Mouse (Mus musculus) kidney, postnatal 0 days (tissue): ENCODE results near the gene Mdc1. TPM values are rescaled to one million over a fixed set of nuclear protein-coding genes. Genes with fewer than 3 reads are reported as not detected.

Source experiments
- ATAC-seq: fragments of 200-750 bp; cut with Nextera tagmentation; replicated peaks from 2 replicates; pipeline ENCODE4 v1.8.0; 2017; ENCODE audit warnings: low read depth, moderate number of reproducible peaks, moderate TSS enrichment, moderate library complexity; ENCODE audit not compliant: low FRiP score
- DNase-seq: peaks from one replicate; pipeline ENCODE4 v3.0.0-alpha.2; 2016; ENCODE audit warnings: low spot score
- H3K27ac ChIP-seq: fragments of 300-500 bp; sonication (generic); 2 replicates; pipeline ENCODE4 v1.5.1; 2014; ENCODE audit warnings: mild to moderate bottlenecking
- H3K27me3 ChIP-seq: fragments of 300-500 bp; sonication (generic); 2 replicates; pipeline ENCODE4 v1.6.1; 2014; ENCODE audit warnings: low read length, mixed read lengths; ENCODE audit not compliant: insufficient read depth
- H3K36me3 ChIP-seq: fragments of 300-500 bp; sonication (generic); 2 replicates; pipeline ENCODE4 v1.6.1; 2014; ENCODE audit warnings: low read length, mixed read lengths; ENCODE audit not compliant: insufficient read depth
- H3K4me1 ChIP-seq: fragments of 300-500 bp; sonication (generic); replicated peaks from 2 replicates; pipeline ENCODE4 v1.6.1; 2014; ENCODE audit warnings: antibody characterized with exemption, low read length, mixed read lengths; ENCODE audit not compliant: insufficient read depth
- H3K4me2 ChIP-seq: fragments of 300-500 bp; sonication (generic); 2 replicates; pipeline ENCODE4 v1.6.1; 2014; ENCODE audit warnings: mild to moderate bottlenecking, low read length, moderate library complexity, mixed read lengths
- H3K4me3 ChIP-seq: fragments of 300-500 bp; sonication (generic); replicated peaks from 2 replicates; pipeline ENCODE4 v1.5.1; 2014; ENCODE audit warnings: low read depth, low read length
- H3K9ac ChIP-seq: fragments of 300-500 bp; sonication (generic); 2 replicates; pipeline ENCODE4 v1.6.1; 2014; ENCODE audit warnings: low read depth, low read length
- H3K9me3 ChIP-seq: fragments of 300-500 bp; sonication (generic); replicated peaks from 2 replicates; pipeline ENCODE4 v1.6.1; 2016; ENCODE audit warnings: low read length, inconsistent platforms, mixed read lengths
- CTCF ChIP-seq: IDR thresholded peaks from 2 replicates; pipeline ENCODE4 v1.5.1; 2016; ENCODE audit warnings: antibody characterized with exemption, low read depth, mild to moderate bottlenecking, moderate library complexity
- WGBS: fragments of 180-500 bp; shearing (Covaris S2); extraction: QIAGEN DNeasy Blood & Tissue Kit; methylation state at CpG from one replicate; pipeline ENCODE4 v1.1.7; 2014; 5-methylcytosine and 5-hydroxymethylcytosine counted together
- polyA plus RNA-seq: library from polyadenylated mRNA; unstranded; fragments of >200 nt; fragmentation: Nextera tagmentation; extraction: Ambion mirVana; gene quantifications from 2 replicates; pipeline ENCODE4 v1.2.1, GENCODE M21; 2015

Mdc1 gene
- polyA plus RNA-seq, 1 experiment from 2014 or later, result 5.6 TPM

DNA sequence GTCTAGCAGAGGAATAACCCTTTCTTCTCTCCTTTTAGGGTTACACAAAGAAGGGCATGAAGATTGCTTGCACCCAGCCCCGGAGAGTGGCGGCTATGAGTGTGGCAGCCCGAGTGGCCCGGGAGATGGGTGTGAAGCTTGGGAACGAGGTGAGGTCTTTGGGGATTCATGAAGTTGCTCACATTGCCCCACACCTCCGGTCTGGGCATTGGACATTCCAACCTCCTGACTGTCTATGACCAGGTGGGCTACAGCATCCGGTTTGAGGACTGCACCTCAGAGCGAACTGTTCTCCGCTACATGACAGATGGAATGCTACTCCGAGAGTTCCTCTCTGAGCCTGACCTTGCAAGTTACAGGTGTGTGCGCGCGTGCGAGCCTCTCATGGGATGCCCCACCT lies 42.5 kb downstream of the Mdc1 start:
- no peak overlapping the region for H3K4me3 ChIP-seq
- H3K36me3 ChIP-seq, result peaks cover 61% of the 10 kb centered on the region
- no peak for TF ChIP-seq CTCF
- no peaks in the 10 kb centered on the region for H3K27me3 ChIP-seq
- H3K27ac ChIP-seq, result no peak overlapping the region
- no peaks in the 10 kb centered on the region for H3K9me3 ChIP-seq
- H3K9ac ChIP-seq, result no peak overlapping the region
- DNase-seq (no peak), ATAC-seq (no peak)
- no peaks in the 10 kb centered on the region; the same call in 1 of the 2 replicates for H3K4me1 ChIP-seq
- H3K4me2 ChIP-seq, result no peak overlapping the region
- 96% methylated on average over 14 of the region's 14 CpGs for WGBS

DNA sequence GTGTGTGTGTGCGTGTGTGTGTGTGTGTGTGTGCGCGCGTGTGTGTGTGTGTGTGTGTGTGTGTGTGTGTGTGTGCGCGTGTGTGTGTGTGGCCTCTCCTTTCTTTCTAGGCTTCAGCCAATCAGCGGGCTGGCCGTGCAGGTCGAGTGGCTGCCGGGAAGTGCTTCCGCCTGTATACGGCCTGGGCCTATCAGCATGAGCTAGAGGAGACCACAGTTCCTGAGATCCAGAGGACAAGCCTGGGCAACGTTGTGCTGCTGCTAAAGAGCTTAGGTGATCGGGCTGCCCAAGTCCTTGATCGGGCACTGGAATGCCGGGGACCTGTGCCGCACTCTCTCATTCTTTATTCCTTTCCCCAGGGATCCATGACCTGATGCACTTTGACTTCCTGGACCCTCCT lies 46.4 kb downstream of the Mdc1 start:
- DNase-seq (no peak), ATAC-seq (no peak)
- no peak overlapping the region for H3K4me2 ChIP-seq
- H3K9me3 ChIP-seq, result no peaks in the 10 kb centered on the region
- no peaks in the 10 kb centered on the region for H3K4me1 ChIP-seq
- WGBS, result 90% methylated on average over 13 of the region's 17 CpGs
- no peak overlapping the region for H3K4me3 ChIP-seq
- peaks cover 81% of the 10 kb centered on the region for H3K36me3 ChIP-seq
- no peak for TF ChIP-seq CTCF
- H3K9ac ChIP-seq, result no peak overlapping the region
- H3K27ac ChIP-seq, result no peak overlapping the region
- no peaks in the 10 kb centered on the region for H3K27me3 ChIP-seq

DNA sequence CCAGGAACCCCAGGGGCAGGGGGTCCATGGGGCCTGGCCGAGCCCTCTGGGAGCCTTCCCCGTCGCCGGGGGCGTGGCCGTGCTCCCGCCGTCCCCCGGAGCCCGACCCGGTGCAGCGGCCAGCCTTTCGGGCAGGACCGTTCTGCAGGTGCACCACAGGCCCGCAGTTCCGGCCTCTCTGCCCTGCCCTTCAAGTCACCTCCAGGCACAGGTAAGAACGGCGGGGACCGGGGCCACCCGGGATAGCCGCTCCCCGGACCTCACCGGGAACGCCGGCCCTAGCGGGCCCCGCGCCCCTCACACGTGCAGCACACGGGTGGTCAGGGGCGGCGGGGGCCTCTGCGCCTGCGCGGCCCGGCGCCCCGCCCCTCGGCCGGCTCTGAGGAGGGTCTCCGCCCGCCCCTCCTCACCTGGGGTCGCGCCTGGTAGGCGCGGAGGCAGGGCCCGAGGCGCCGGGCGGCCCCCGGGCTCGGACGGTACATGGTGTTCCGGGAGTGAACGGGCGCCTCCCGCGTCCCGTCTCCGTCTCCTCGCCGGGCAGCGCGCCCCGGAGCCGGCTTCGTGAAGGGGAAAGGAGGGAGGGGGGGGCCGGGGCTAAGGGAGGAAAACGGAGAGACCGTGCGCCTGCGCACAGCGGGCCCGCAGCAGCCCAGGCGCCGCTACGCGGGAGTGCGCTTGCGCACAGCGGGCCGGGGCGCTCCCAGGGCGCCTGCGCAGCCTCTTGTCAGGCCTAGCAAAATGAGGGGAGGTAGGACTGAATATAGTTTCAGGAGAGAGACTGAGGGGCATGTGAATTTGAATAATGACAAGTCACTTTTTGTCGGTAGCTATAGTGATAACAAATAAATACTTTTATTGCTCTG lies 55.7 kb downstream of the Mdc1 start, which contains the start of gene 2310061I04Rik:
TSS of gene 2310061I04Rik (minus strand) at position 651 of the 863 bp plus-strand sequence.
- Histone ChIP-seq H3K4me1 (peaks cover 4% of the 10 kb centered on the region; the same call in 1 of the 2 replicates), H3K27me3 (no peaks in the 10 kb centered on the region), H3K9ac (peak within 1 kb of the TSS; percentile 87), H3K4me2 (peak within 1 kb of the TSS; percentile 91), H3K27ac (peak within 1 kb of the TSS; percentile 85), H3K4me3 (peak within 1 kb of the TSS; percentile 88), H3K36me3 (peaks cover 16% of the 10 kb centered on the region; the same call in 1 of the 2 replicates), H3K9me3 (no peaks in the 10 kb centered on the region)
- 2% methylated on average over 70 of the region's 86 CpGs for WGBS
- DNase-seq (peak; percentile 95), ATAC-seq (peak; percentile 91)
- no peak for TF ChIP-seq CTCF

DNA sequence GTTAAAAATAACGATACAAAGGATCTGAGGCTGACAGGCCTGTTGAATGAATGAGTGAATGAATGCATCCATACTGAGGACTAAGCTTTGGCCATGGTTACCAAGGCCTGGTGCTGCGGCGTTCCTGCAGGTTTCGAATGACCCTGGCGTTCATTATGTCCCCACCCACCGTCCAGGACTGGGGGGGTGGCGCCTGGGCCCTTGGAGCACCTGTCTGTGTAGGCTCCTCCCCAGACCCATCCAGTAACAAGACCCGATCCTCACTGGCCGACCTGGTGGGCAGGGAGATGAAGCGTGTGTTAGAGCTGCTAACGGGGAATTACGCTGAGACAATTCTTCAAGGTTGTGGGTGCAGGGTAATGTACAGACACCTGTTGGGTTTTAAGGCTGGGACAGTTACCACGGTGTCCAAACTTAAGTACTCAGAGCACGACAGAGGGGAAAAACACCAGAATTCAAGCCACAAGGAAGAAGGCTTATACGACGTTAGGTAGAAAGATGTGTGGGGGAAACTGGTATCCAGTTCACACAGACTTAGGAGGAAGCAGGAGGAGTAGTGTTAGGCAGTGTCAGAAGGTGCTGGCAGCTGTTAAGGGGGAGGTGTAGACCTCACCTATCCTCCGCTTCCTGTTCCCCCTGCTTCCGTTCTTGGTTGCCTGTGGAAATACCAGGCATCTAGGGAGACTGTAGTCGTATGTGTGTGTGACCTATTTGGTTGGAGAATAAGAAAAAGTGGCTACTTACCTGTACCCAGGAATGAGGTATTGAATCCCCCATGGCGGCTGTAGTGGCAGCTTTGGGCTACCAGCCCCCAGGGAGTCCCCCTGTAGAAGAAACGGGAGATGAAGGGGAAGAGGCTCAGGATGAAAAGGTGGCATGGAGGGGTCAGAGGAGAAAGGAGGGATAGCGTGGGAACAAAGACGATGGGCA lies 56.6 kb downstream of the Mdc1 start:
- TF ChIP-seq CTCF, result no peak
- H3K36me3 ChIP-seq, result peaks cover 10% of the 10 kb centered on the region; the same call in 1 of the 2 replicates
- H3K4me1 ChIP-seq, result peaks cover 4% of the 10 kb centered on the region; the same call in 1 of the 2 replicates
- ATAC-seq, result peak; percentile 56
- H3K27me3 ChIP-seq, result no peaks in the 10 kb centered on the region
- peak overlapping the region; percentile 38; the same call in 1 of the 2 replicates for H3K9ac ChIP-seq
- 0 out of 2 replicates have a peak overlapping the region, but pooled peaks have one; percentile 88 for H3K4me3 ChIP-seq
- H3K9me3 ChIP-seq, result no peaks in the 10 kb centered on the region
- peak overlapping the region; percentile 91; the same call in 1 of the 2 replicates for H3K4me2 ChIP-seq
- no peak for DNase-seq
- WGBS, result 37% methylated on average over 23 of the region's 23 CpGs
- H3K27ac ChIP-seq, result 0 out of 2 replicates have a peak overlapping the region, but pooled peaks have one; percentile 3

DNA sequence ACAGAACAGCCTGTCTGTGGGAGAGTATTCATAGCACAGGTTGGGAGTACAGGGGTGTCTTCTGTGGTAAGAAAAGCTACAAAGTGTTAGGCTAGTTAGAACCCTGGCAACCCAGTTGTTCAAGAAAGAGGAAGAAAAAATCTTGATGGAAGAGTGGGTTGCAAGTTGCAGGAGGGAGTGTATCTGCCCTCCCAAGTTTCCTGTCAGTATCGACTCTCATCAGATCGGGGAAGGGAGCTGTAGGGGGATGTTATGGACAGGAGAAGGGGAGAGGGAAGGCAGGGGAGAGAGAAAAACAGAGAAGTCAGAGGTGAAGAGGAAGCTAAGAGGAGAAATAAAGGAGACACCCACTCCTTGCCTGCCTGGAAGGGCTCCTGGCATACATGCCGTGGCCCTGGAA lies 59.3 kb downstream of the Mdc1 start:
- H3K4me3 ChIP-seq, result no peak overlapping the region
- TF ChIP-seq CTCF, result no peak
- peaks cover 16% of the 10 kb centered on the region for H3K36me3 ChIP-seq
- H3K9me3 ChIP-seq, result no peaks in the 10 kb centered on the region
- peaks cover 2% of the 10 kb centered on the region; the same call in 1 of the 2 replicates for H3K4me1 ChIP-seq
- ATAC-seq (no peak), DNase-seq (no peak)
- H3K4me2 ChIP-seq, result no peak overlapping the region
- H3K9ac ChIP-seq, result no peak overlapping the region
- 91% methylated on average over 3 of the region's 3 CpGs for WGBS
- H3K27me3 ChIP-seq, result no peaks in the 10 kb centered on the region
- no peak overlapping the region for H3K27ac ChIP-seq
